8 mouse cellular contexts compared by ENCODE assay signal in the genomic region with DNA sequence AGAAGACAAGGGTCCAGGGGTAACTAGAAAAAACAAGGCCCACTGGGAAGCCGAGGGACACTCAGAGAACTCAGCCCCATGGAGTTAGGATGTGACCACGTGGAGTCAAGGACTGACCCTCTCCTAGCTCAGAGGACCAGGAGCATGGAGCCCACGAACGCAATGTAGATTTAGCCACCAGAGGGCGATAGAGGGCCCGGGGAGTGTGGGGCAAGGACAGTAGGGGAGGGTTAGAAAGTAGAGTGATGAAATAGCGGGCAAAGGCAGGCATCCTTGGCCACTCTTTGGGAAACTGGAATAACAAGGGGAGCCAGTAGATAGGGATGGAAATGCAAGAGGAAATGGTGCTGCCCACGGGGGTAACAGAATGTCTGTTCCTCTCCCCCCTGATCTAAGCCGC. TPM values are rescaled to one million over a fixed set of nuclear protein-coding genes. Genes with fewer than 3 reads are reported as not detected.
DNase-seq lines count a peak whose midpoint lies in the region; ATAC-seq and TF ChIP-seq lines count a peak whose summit lies in the region.

No protein-coding gene starts in this region.

- H3K9ac ChIP-seq in liver, embryonic 12.5 days, result no peak overlapping the region

- no peak for ATAC-seq in liver, embryonic 12.5 days
- ATAC-seq in common myeloid progenitor, adult 5-6 weeks (replicated peaks; ENCODE audit: low read depth, poor library complexity, severe bottlenecking), result peak; percentile 69
- peak; percentile 86 for ATAC-seq in megakaryocyte progenitor cell, adult 5-6 weeks (replicated peaks; ENCODE audit: poor library complexity)

- peak; percentile 58 for TF ChIP-seq CTCF in cerebellum, adult 2 months (IDR thresholded peaks at IDR 0.05; ENCODE audit: borderline replicate concordance, insufficient read depth, low read depth, low read length)

- no peak overlapping the region for H3K4me2 ChIP-seq in liver, embryonic 12.5 days

- H3K27ac ChIP-seq in cerebellum, adult 2 months (ENCODE audit: insufficient read depth, low read length), result no peak overlapping the region
- H3K27ac ChIP-seq in liver, embryonic 12.5 days, result no peak overlapping the region

- peak; percentile 24 to 42 for DNase-seq in cerebellum, adult 2 months
- no peak for DNase-seq in cerebellum, adult 11-12 months
- DNase-seq in liver, result peak; percentile 21
- DNase-seq in neural tube, embryonic 10.5 days (ENCODE audit: extremely low spot score, low spot score), result no peak
- DNase-seq in layer of hippocampus, postnatal 36 days, result no peak

- no peaks in the 10 kb centered on the region for H3K9me3 ChIP-seq in liver, embryonic 12.5 days (replicated peaks)

- no peak for TF ChIP-seq POLR2A in cerebellum, adult 2 months (IDR thresholded peaks at IDR 0.05; ENCODE audit: borderline replicate concordance, insufficient read depth, low read length)

- H3K36me3 ChIP-seq in liver, embryonic 12.5 days, result no peaks in the 10 kb centered on the region

- no peaks in the 10 kb centered on the region for H3K4me1 ChIP-seq in cerebellum, adult 2 months (ENCODE audit: control insufficient read depth, insufficient read depth, low read length)
- H3K4me1 ChIP-seq in liver, embryonic 12.5 days, result no peaks in the 10 kb centered on the region

- no peak overlapping the region for H3K4me3 ChIP-seq in cerebellum, adult 2 months (replicated peaks; ENCODE audit: insufficient read depth, low read depth, low read length)
- H3K4me3 ChIP-seq in liver, embryonic 12.5 days, result no peak overlapping the region

- WGBS in cerebellum, adult 2 months, result 60% methylated on average over 9 of the region's 9 CpGs
- WGBS in liver, embryonic 12.5 days (ENCODE audit: insufficient replicate concordance), result 33% methylated on average over 9 of the region's 9 CpGs

- H3K27me3 ChIP-seq in cerebellum, adult 2 months (ENCODE audit: control insufficient read depth, insufficient read depth, low read length), result no peaks in the 10 kb centered on the region
- H3K27me3 ChIP-seq in liver, embryonic 12.5 days (replicated peaks), result no peaks in the 10 kb centered on the region

RNA-seq across cellular contexts. Expression of gene Ky, which starts 26.5 kb away (rescaled TPM):
- polyA plus RNA-seq in cerebellum, adult 2 months (2012; rRNA removed), result 3.3 and 3.7 TPM in 2 replicates
- polyA plus RNA-seq in liver, embryonic 12.5 days (2016; fragmentation: Nextera tagmentation; extraction: Ambion mirVana), result not detected in 2 replicates
- not detected in 2 replicates for total RNA-seq in common myeloid progenitor, adult 5-6 weeks (2017)
- total RNA-seq in megakaryocyte progenitor cell, adult 5-6 weeks (2015), result 0.02 TPM in 1 of 2 replicates, not detected in the other
- not detected in 2 replicates for total RNA-seq in megakaryocyte progenitor cell, adult 5-6 weeks (2017)
- 1 to 10 TPM; 2.7 to 4.4 TPM for total RNA-seq in layer of hippocampus, postnatal 36 days (2021)

Comparison
In these comparisons a context has a peak if more than half of its experiments do, and no peak if none do; other contexts are left out.
1. DNase-seq: peak in cerebellum, adult 2 months (2 of 2) and liver (single experiment); none in cerebellum, adult 11-12 months (single experiment), neural tube, embryonic 10.5 days (single experiment) and layer of hippocampus, postnatal 36 days (0 of 2).